Comparison of ENCODE assay signal across 28 mouse cellular contexts in genomic region chr17:28866921-28867320, GRCm38 (mm10). TPM values are rescaled to one million over a fixed set of nuclear protein-coding genes. Genes with fewer than 3 reads are reported as not detected.
DNase-seq lines count a peak whose midpoint lies in the region; ATAC-seq and TF ChIP-seq lines count a peak whose summit lies in the region.
"Had no signal": no experiment of that assay in that cellular context is flagged by ENCODE, and none has a peak within 500 bp of the region (broad histone marks: within the 10 kb centered on the region; RNA-seq: fewer than 3 reads in every experiment).

No protein-coding gene starts in this region.

- no peaks in the 10 kb centered on the region for H3K9me3 ChIP-seq in midbrain, embryonic 11.5 days (ENCODE audit: control insufficient read depth, low read length)
- H3K9me3 ChIP-seq in midbrain, postnatal 0 days (ENCODE audit: low read length): no peaks in the 10 kb centered on the region
- no peaks in the 10 kb centered on the region for H3K9me3 ChIP-seq in MEL (replicated peaks; ENCODE audit: insufficient read depth, low read length)
- H3K9me3 ChIP-seq: embryonic facial prominence, embryonic 13.5 days; embryonic facial prominence, embryonic 15.5 days; forebrain, embryonic 10.5 days; forebrain, embryonic 12.5 days; G1E had no signal

- no peaks in the 10 kb centered on the region for H3K4me1 ChIP-seq in midbrain, embryonic 11.5 days (ENCODE audit: control insufficient read depth, insufficient read depth, low read length)
- H3K4me1 ChIP-seq in midbrain, postnatal 0 days (ENCODE audit: insufficient read depth, low read length): peaks cover 11% of the 10 kb centered on the region; the same call in 1 of the 2 replicates
- H3K4me1 ChIP-seq in MEL (ENCODE audit: control insufficient read depth in 1 of 2, insufficient read depth in 2 of 2, low read length in 2 of 2): peaks cover 0 to 2% of the 10 kb centered on the region in 2 experiments; a peak in 1 of 4 replicates
- H3K4me1 ChIP-seq: embryonic facial prominence, embryonic 13.5 days; embryonic facial prominence, embryonic 15.5 days had no signal

- no peak overlapping the region for H3K27ac ChIP-seq in midbrain, embryonic 11.5 days (ENCODE audit: low read depth, low read length)
- no peak overlapping the region for H3K27ac ChIP-seq in midbrain, postnatal 0 days (ENCODE audit: low read depth, low read length)
- no peak overlapping the region for H3K27ac ChIP-seq in MEL (ENCODE audit: control insufficient read depth, low read depth, low read length)
- H3K27ac ChIP-seq: embryonic facial prominence, embryonic 13.5 days; embryonic facial prominence, embryonic 15.5 days; forebrain, embryonic 10.5 days; forebrain, embryonic 12.5 days had no signal

- H3K9ac ChIP-seq in midbrain, embryonic 11.5 days (ENCODE audit: low read length): no peak overlapping the region
- H3K9ac ChIP-seq in midbrain, postnatal 0 days (replicated peaks; ENCODE audit: low read length, poor library complexity, severe bottlenecking): no peak overlapping the region
- no peak overlapping the region for H3K9ac ChIP-seq in MEL (ENCODE audit: control insufficient read depth, low read depth, low read length, poor library complexity, severe bottlenecking)
- H3K9ac ChIP-seq: embryonic facial prominence, embryonic 13.5 days; embryonic facial prominence, embryonic 15.5 days; forebrain, embryonic 12.5 days had no signal

- TF ChIP-seq RAD21 in MEL (IDR thresholded peaks at IDR 0.05; ENCODE audit: low read depth, low read length): no peak

- TF ChIP-seq CTCF in midbrain, postnatal 0 days (IDR thresholded peaks at IDR 0.05): no peak
- no peak for TF ChIP-seq CTCF in MEL (IDR thresholded peaks at IDR 0.05 in 2 of 3, conservative IDR thresholded peaks at IDR 0.05 in 1 of 3; ENCODE audit: control insufficient read depth in 1 of 3, insufficient read depth in 1 of 3, low read depth in 2 of 3, low read length in 3 of 3, poor library complexity in 1 of 3, severe bottlenecking in 1 of 3)

- ATAC-seq in midbrain, embryonic 11.5 days (ENCODE audit: low FRiP score): no peak
- ATAC-seq in midbrain, postnatal 0 days (ENCODE audit: low FRiP score): no peak
- ATAC-seq: activated CD4-positive, CD25-positive, alpha-beta regulatory T cell, adult 4 months; forebrain, embryonic 14.5 days; forebrain, embryonic 16.5 days had no signal

- TF ChIP-seq EP300 in MEL (IDR thresholded peaks at IDR 0.05; ENCODE audit: low read depth in 1 of 2, low read length in 2 of 2): no peak

- H3K79me2 ChIP-seq in MEL (ENCODE audit: control insufficient read depth, insufficient read depth, low read length, poor library complexity): no peaks in the 10 kb centered on the region

- peak; percentile 54 for DNase-seq in midbrain, embryonic 11.5 days (ENCODE audit: low spot score, missing footprints)
- DNase-seq in midbrain, postnatal 0 days (ENCODE audit: low spot score): no peak
- peak; percentile 31 for DNase-seq in MEL (ENCODE audit: low read depth, low spot score)
- no peak for DNase-seq in adrenal gland, postnatal 14 days
- DNase-seq in kidney, postnatal 14 days: no peak
- DNase-seq: adrenal gland, adult 8-10 months; adrenal gland, postnatal 25 days; cerebellum, adult 11 months; cerebellum, adult 18-20 months; cerebellum, adult 8-10 months; cerebellum, adult 9-11 months; cerebellum, postnatal 14 days; cerebellum, postnatal 36 days; embryo, embryonic 11 days had no signal

- no peaks in the 10 kb centered on the region for H3K36me3 ChIP-seq in midbrain, embryonic 11.5 days (ENCODE audit: control insufficient read depth, insufficient read depth, low read length)
- H3K36me3 ChIP-seq in midbrain, postnatal 0 days (ENCODE audit: insufficient read depth, low read length): no peaks in the 10 kb centered on the region
- no peaks in the 10 kb centered on the region for H3K36me3 ChIP-seq in MEL (ENCODE audit: control insufficient read depth in 1 of 2, insufficient read depth in 2 of 2, low read length in 2 of 2)
- H3K36me3 ChIP-seq: embryonic facial prominence, embryonic 13.5 days; embryonic facial prominence, embryonic 15.5 days; forebrain, embryonic 10.5 days; forebrain, embryonic 12.5 days; G1E had no signal

- no peaks in the 10 kb centered on the region for H3K27me3 ChIP-seq in midbrain, embryonic 11.5 days (ENCODE audit: control insufficient read depth, insufficient read depth, low read length)
- H3K27me3 ChIP-seq in midbrain, postnatal 0 days (ENCODE audit: insufficient read depth, low read length): no peaks in the 10 kb centered on the region
- H3K27me3 ChIP-seq in MEL (ENCODE audit: control insufficient read depth in 1 of 2, insufficient read depth in 2 of 2, low read length in 2 of 2): peaks cover 0 to 8% of the 10 kb centered on the region in 2 experiments; a peak in 2 of 4 replicates
- H3K27me3 ChIP-seq: embryonic facial prominence, embryonic 13.5 days; embryonic facial prominence, embryonic 15.5 days; forebrain, embryonic 12.5 days had no signal

- H3K4me3 ChIP-seq in midbrain, embryonic 11.5 days (ENCODE audit: low read depth, low read length): no peak overlapping the region
- H3K4me3 ChIP-seq in midbrain, postnatal 0 days (ENCODE audit: low read depth, low read length): no peak overlapping the region
- no peak overlapping the region for H3K4me3 ChIP-seq in MEL (ENCODE audit: control insufficient read depth in 1 of 2, insufficient read depth in 1 of 2, low read depth in 2 of 2, low read length in 2 of 2)
- H3K4me3 ChIP-seq: embryonic facial prominence, embryonic 13.5 days; embryonic facial prominence, embryonic 15.5 days; erythroblast, embryonic 14.5 days; forebrain, embryonic 10.5 days; forebrain, embryonic 12.5 days had no signal

- TF ChIP-seq POLR2A in MEL (IDR thresholded peaks at IDR 0.05; ENCODE audit: control insufficient read depth in 1 of 2, insufficient read depth in 1 of 2, low read depth in 1 of 2, low read length in 2 of 2, poor library complexity in 1 of 2): no peak

- H3K4me2 ChIP-seq in midbrain, embryonic 11.5 days: no peak overlapping the region
- H3K4me2 ChIP-seq in midbrain, postnatal 0 days (ENCODE audit: low read depth, low read length, poor library complexity, severe bottlenecking): no peak overlapping the region
- H3K4me2 ChIP-seq: embryonic facial prominence, embryonic 13.5 days; embryonic facial prominence, embryonic 15.5 days; forebrain, embryonic 12.5 days had no signal

TF ChIP-seq in MEL, 35 proteins besides CTCF, POLR2A, EP300 and RAD21:
- no peak for TF ChIP-seq SMC3 (IDR thresholded peaks at IDR 0.05; ENCODE audit: low read depth, low read length)
- TF ChIP-seq MAZ (IDR thresholded peaks at IDR 0.05; ENCODE audit: low read depth, low read length): no peak
- TF ChIP-seq HCFC1 (IDR thresholded peaks at IDR 0.05; ENCODE audit: low read depth, low read length): peak; percentile 68
- no peak for TF ChIP-seq ELF1 (IDR thresholded peaks at IDR 0.05; ENCODE audit: low read depth, low read length)
- TF ChIP-seq KAT2A (conservative IDR thresholded peaks at IDR 0.05; ENCODE audit: low read depth, low read length): no peak

RNA-seq across cellular contexts. Expression of gene Pnpla1, which starts 8.7 kb away (rescaled TPM):
- polyA plus RNA-seq in midbrain, embryonic 11.5 days (2014; fragmentation: Nextera tagmentation; extraction: Ambion mirVana): not detected in 2 replicates
- total RNA-seq in midbrain, postnatal 0 days (2014; rRNA removed): 0.05 and 0.14 TPM in 2 replicates
- 0.07 TPM in 1 of 2 replicates, not detected in the other for polyA plus RNA-seq in midbrain, postnatal 0 days (2015; fragmentation: Nextera tagmentation; extraction: Ambion mirVana)
- total RNA-seq in MEL (2012; rRNA removed): 0.08 TPM in 1 of 2 replicates, not detected in the other
- polyA plus RNA-seq in MEL (2012; ENCODE audit: insufficient read depth in 1 of 2, insufficient read length in 2 of 2, low read depth in 1 of 2, low replicate concordance in 2 of 2, missing spikeins in 1 of 2): under 1 TPM in 1 of 2 experiments, not detected in 1; 0.38 TPM
- total RNA-seq in adrenal gland, postnatal 14 days (2021): 0.15 TPM in 1 of 2 replicates, not detected in the other
- total RNA-seq: common myeloid progenitor, adult 5-6 weeks; G1E had no signal
- polyA plus RNA-seq: activated CD4-positive, CD25-positive, alpha-beta regulatory T cell, adult 4 months; brain, embryonic 14.5 days; C2C12; embryonic facial prominence, embryonic 11.5 days; erythroblast, embryonic 14.5 days; forebrain, embryonic 10.5 days; forebrain, embryonic 12.5 days; forebrain, embryonic 14.5 days; forebrain, embryonic 16.5 days; G1E had no signal

RNA-seq across cellular contexts. Expression of gene 4930539E08Rik, which starts 48.2 kb away (rescaled TPM):
- 0.10 TPM in 1 of 2 replicates, not detected in the other for polyA plus RNA-seq in midbrain, embryonic 11.5 days (2014; fragmentation: Nextera tagmentation; extraction: Ambion mirVana)
- total RNA-seq in midbrain, postnatal 0 days (2014; rRNA removed): 9.8 and 32.9 TPM in 2 replicates
- 4.3 and 4.5 TPM in 2 replicates for polyA plus RNA-seq in midbrain, postnatal 0 days (2015; fragmentation: Nextera tagmentation; extraction: Ambion mirVana)
- 0.04 TPM in 1 of 2 replicates, not detected in the other for total RNA-seq in MEL (2012; rRNA removed)
- polyA plus RNA-seq in MEL (2012; ENCODE audit: insufficient read depth in 1 of 2, insufficient read length in 2 of 2, low read depth in 1 of 2, low replicate concordance in 2 of 2, missing spikeins in 1 of 2): under 1 TPM in 1 of 2 experiments, not detected in 1; 0.01 TPM
- not detected in 2 replicates for total RNA-seq in adrenal gland, postnatal 14 days (2021)
- total RNA-seq: adrenal gland, adult 18-20 months; adrenal gland, postnatal 25 days had no signal
- polyA plus RNA-seq: erythroblast, embryonic 14.5 days; G1E had no signal

Comparison
In these comparisons a context has a peak if more than half of its experiments do, and no peak if none do; other contexts are left out.
1. DNase-seq: peak in midbrain, embryonic 11.5 days (single experiment) and MEL (single experiment); none in midbrain, postnatal 0 days (single experiment), adrenal gland, postnatal 14 days (single experiment) and kidney, postnatal 14 days (single experiment).
2. RNA of gene 4930539E08Rik, which starts 48.2 kb away (total RNA-seq): 9.8 to 32.9 TPM in midbrain, postnatal 0 days; 0.04 TPM in MEL and not detected in adrenal gland, postnatal 14 days; every median in the first group is over 10 times any median in the second.